Mouse (Mus musculus): ENCODE data around the gene St8sia1. TPM values are rescaled to one million over a fixed set of nuclear protein-coding genes. Genes with fewer than 3 reads are reported as not detected.

The St8sia1 gene
- polyA plus RNA-seq, 1 experiment from 2014 or later = 2.3 TPM

DNA sequence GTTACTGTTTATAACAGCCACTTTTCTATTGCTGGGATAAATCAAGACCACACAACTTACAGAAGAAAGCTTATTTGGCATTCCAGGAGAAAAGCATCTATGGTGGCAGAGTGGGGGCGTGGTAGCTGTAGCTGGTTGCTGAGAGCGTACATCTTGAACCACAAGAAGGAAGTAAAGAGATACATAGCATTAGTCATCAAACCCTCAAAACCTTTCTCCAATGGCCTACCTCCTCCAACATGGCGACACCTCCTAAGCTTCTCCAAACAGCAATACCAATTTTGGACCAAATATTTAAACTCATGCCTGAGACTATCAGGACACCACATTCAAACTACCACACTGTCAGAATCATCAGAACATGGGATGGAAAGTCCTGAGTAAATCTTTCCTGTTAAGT lies 102.0 kb downstream of the St8sia1 start:
- no peak overlapping the region for H3K27ac ChIP-seq

GRCm38 (mm10) chr6:142860396-142860795 lies 103.9 kb downstream of the St8sia1 start:
- Histone ChIP-seq H3K4me3 (replicated peaks; ENCODE audit: low read depth, low read length) (no peak overlapping the region), H3K27ac (no peak overlapping the region), H3K4me1 (replicated peaks; ENCODE audit: insufficient read depth, low read length) (peaks cover 8% of the 10 kb centered on the region; the same call in 1 of the 2 replicates), H3K9me3 (replicated peaks; ENCODE audit: low read length) (no peaks in the 10 kb centered on the region), H3K9ac (ENCODE audit: low read depth, low read length) (no peak overlapping the region), H3K27me3 (ENCODE audit: insufficient read depth, low read length) (no peaks in the 10 kb centered on the region), H3K36me3 (ENCODE audit: insufficient read depth, low read length) (no peaks in the 10 kb centered on the region), H3K4me2 (ENCODE audit: low read length) (no peak overlapping the region)
- no peak for TF ChIP-seq CTCF (IDR thresholded peaks at IDR 0.05; ENCODE audit: low read depth)
- no peak for ATAC-seq (replicated peaks; ENCODE audit: low FRiP score, low read depth)
- WGBS = 92% methylated on average over 1 of the region's 1 CpGs
- DNase-seq (ENCODE audit: low spot score) = no peak

More for the DNA sequence above, 102.0 kb downstream of the St8sia1 start:
- Histone ChIP-seq H3K9me3 (replicated peaks; ENCODE audit: low read length) (no peaks in the 10 kb centered on the region), H3K27me3 (ENCODE audit: insufficient read depth, low read length) (no peaks in the 10 kb centered on the region), H3K36me3 (ENCODE audit: insufficient read depth, low read length) (no peaks in the 10 kb centered on the region), H3K9ac (ENCODE audit: low read depth, low read length) (no peak overlapping the region), H3K4me3 (replicated peaks; ENCODE audit: low read depth, low read length) (no peak overlapping the region), H3K4me1 (replicated peaks; ENCODE audit: insufficient read depth, low read length) (no peaks in the 10 kb centered on the region), H3K4me2 (ENCODE audit: low read length) (no peak overlapping the region)
- TF ChIP-seq CTCF (IDR thresholded peaks at IDR 0.05; ENCODE audit: low read depth) = no peak
- no peak for DNase-seq (ENCODE audit: low spot score)
- no peak for ATAC-seq (replicated peaks; ENCODE audit: low FRiP score, low read depth)
- 95% methylated on average over 3 of the region's 3 CpGs for WGBS

DNA sequence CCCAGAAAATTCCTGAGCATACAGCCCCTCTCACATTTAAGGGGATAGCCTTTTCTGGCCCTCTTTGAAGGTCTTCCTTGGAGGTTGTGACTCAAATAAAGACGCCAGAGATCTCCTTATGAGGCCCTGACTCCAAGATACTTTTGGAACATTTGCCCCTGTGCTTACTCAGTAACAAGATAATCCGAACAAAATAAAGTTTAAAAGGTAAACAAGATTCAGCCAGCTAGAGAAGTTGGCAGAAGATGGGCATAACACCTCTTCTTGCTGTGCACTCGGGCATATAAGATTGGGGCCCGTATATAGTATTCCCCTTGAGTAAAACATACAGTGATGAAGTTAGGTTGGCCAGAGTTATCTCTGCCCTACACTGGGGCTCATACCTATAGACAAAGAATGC lies 104.3 kb downstream of the St8sia1 start:
- Histone ChIP-seq H3K4me3 (replicated peaks; ENCODE audit: low read depth, low read length) (no peak overlapping the region), H3K27me3 (ENCODE audit: insufficient read depth, low read length) (no peaks in the 10 kb centered on the region), H3K4me1 (replicated peaks; ENCODE audit: insufficient read depth, low read length) (peaks cover 8% of the 10 kb centered on the region; the same call in 1 of the 2 replicates), H3K9ac (ENCODE audit: low read depth, low read length) (no peak overlapping the region), H3K4me2 (ENCODE audit: low read length) (no peak overlapping the region), H3K27ac (no peak overlapping the region), H3K36me3 (ENCODE audit: insufficient read depth, low read length) (no peaks in the 10 kb centered on the region), H3K9me3 (replicated peaks; ENCODE audit: low read length) (no peaks in the 10 kb centered on the region)
- no peak for TF ChIP-seq CTCF (IDR thresholded peaks at IDR 0.05; ENCODE audit: low read depth)
- no peak for ATAC-seq (replicated peaks; ENCODE audit: low FRiP score, low read depth)
- WGBS = 80% methylated on average over 4 of the region's 4 CpGs
- DNase-seq (ENCODE audit: low spot score) = no peak

- Histone ChIP-seq H3K27ac (no peak overlapping the region), H3K4me2 (ENCODE audit: low read length) (no peak overlapping the region), H3K36me3 (ENCODE audit: insufficient read depth, low read length) (no peaks in the 10 kb centered on the region), H3K9me3 (replicated peaks; ENCODE audit: low read length) (no peaks in the 10 kb centered on the region), H3K9ac (ENCODE audit: low read depth, low read length) (no peak overlapping the region), H3K4me1 (replicated peaks; ENCODE audit: insufficient read depth, low read length) (peaks cover 8% of the 10 kb centered on the region; the same call in 1 of the 2 replicates), H3K27me3 (ENCODE audit: insufficient read depth, low read length) (no peaks in the 10 kb centered on the region), H3K4me3 (replicated peaks; ENCODE audit: low read depth, low read length) (no peak overlapping the region)
- DNase-seq (ENCODE audit: low spot score) (no peak), ATAC-seq (replicated peaks; ENCODE audit: low FRiP score, low read depth) (no peak)
- 96% methylated on average over 2 of the region's 2 CpGs for WGBS
- TF ChIP-seq CTCF (IDR thresholded peaks at IDR 0.05; ENCODE audit: low read depth) = peak; percentile 62
Measured at GRCm38 (mm10) chr6:142858937-142859336, 105.3 kb downstream of the St8sia1 start.

DNA sequence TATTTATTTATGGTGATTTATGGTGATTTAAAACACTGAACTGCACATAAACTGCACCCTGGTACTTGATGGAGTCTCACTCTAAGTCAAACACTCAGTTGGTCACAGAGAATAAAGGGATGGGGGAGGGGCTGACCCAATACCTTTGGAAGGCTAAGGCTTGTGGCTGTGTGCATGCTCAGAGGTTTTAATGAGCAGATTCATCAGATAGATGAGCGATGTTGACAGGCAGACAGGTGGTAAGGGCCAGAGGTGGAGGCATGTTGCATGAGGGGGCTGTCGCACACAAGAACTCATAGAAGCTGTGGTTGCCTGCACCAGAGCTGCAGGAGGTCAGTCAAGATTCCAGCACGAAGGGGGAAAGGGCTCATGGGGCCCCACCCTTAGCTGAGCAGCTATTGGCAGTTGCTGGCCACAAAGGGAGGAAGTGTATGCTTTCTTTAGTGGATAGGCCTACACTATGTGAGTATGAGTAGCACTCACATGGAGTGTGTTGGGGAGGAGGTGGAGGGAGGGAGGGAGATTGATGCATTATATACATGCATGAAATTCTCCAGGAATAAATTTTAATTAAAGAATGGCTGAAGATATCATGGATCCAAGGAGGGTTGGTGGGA lies 107.9 kb downstream of the St8sia1 start:
- WGBS = 43% methylated on average over 3 of the region's 3 CpGs
- DNase-seq (ENCODE audit: low spot score) (no peak), ATAC-seq (replicated peaks; ENCODE audit: low FRiP score, low read depth) (no peak)
- Histone ChIP-seq H3K36me3 (ENCODE audit: insufficient read depth, low read length) (no peaks in the 10 kb centered on the region), H3K4me1 (replicated peaks; ENCODE audit: insufficient read depth, low read length) (peaks cover 8% of the 10 kb centered on the region; the same call in 1 of the 2 replicates), H3K27ac (no peak overlapping the region), H3K4me2 (ENCODE audit: low read length) (no peak overlapping the region), H3K4me3 (replicated peaks; ENCODE audit: low read depth, low read length) (no peak overlapping the region), H3K9me3 (replicated peaks; ENCODE audit: low read length) (no peaks in the 10 kb centered on the region), H3K9ac (ENCODE audit: low read depth, low read length) (no peak overlapping the region), H3K27me3 (ENCODE audit: insufficient read depth, low read length) (no peaks in the 10 kb centered on the region)
- TF ChIP-seq CTCF (IDR thresholded peaks at IDR 0.05; ENCODE audit: low read depth) = no peak

DNA sequence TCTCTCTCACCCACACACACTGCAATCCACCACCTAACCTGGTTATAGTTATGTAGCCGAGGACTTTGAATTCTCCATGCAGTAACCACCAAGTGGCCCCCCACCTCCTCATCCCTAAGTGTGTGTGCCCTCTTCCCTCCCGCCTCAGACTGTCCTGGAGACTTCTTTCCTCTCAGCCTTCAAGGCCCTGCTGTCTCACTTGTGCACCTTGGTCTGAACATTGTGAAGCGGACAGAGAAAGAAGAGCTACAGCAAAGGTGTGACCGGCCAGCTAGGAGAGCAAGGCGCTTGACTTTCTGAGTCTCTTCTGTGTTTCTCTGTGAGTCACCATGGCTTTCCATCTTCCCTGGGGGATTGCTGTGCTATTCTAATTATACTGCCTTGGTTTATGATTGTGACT lies 108.5 kb downstream of the St8sia1 start:
- Histone ChIP-seq H3K9me3 (replicated peaks; ENCODE audit: low read length) (no peaks in the 10 kb centered on the region), H3K27ac (no peak overlapping the region), H3K4me2 (ENCODE audit: low read length) (no peak overlapping the region), H3K9ac (ENCODE audit: low read depth, low read length) (no peak overlapping the region), H3K4me1 (replicated peaks; ENCODE audit: insufficient read depth, low read length) (peaks cover 8% of the 10 kb centered on the region; the same call in 1 of the 2 replicates), H3K36me3 (ENCODE audit: insufficient read depth, low read length) (no peaks in the 10 kb centered on the region), H3K4me3 (replicated peaks; ENCODE audit: low read depth, low read length) (no peak overlapping the region), H3K27me3 (ENCODE audit: insufficient read depth, low read length) (no peaks in the 10 kb centered on the region)
- no peak for TF ChIP-seq CTCF (IDR thresholded peaks at IDR 0.05; ENCODE audit: low read depth)
- ATAC-seq (replicated peaks; ENCODE audit: low FRiP score, low read depth) (no peak), DNase-seq (ENCODE audit: low spot score) (no peak)
- 88% methylated on average over 5 of the region's 5 CpGs for WGBS

Measured in kidney, postnatal 0 days (tissue).